Mouse (Mus musculus): ENCODE measurements at regions not wholly inside any gene's neighbourhood (a gene's known extent, or its start where the extent isn't known, plus 50 kb on each side); places are given as distances from the start of the nearest gene placed in this dataset.

DNA sequence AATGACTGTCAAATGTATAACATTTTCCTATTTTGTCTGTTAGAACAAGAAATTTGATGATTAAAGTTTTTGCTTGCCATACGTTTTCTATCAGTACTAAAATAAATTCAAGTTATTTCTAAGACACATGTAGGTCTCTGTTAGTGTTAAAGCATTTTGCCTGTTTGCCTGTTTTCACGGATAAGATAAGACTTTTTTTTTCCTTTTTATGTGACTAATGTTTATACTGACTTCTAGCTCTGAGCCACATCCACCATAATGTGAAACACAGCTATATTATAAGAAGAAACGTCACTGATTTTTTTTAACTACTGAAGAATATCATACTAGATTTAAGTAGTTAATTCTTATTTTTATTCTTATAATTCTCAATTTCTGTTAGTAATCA, 1012.6 kb downstream of the Cdh8 start:
- DNase-seq, result no peak

- peak; percentile 19 for DNase-seq
Measured at GRCm38 (mm10) chr8:98402852-98403644, 1013.2 kb downstream of the Cdh8 start.

- DNase-seq, result no peak
Measured at GRCm38 (mm10) chr8:98381815-98382214, 1034.5 kb downstream of the Cdh8 start.

GRCm38 (mm10) chr8:98380387-98380786, 1035.9 kb downstream of the Cdh8 start:
- no peak for DNase-seq

GRCm38 (mm10) chr8:98377743-98378142, 1038.5 kb downstream of the Cdh8 start:
- DNase-seq, result no peak

- no peak for DNase-seq
Measured at GRCm38 (mm10) chr8:98372711-98373420, 1043.4 kb downstream of the Cdh8 start.

- DNase-seq, result no peak
Measured at GRCm38 (mm10) chr8:98365378-98366095, 1050.7 kb downstream of the Cdh8 start.

GRCm38 (mm10) chr8:98337279-98337678, 1079.0 kb downstream of the Cdh8 start:
- DNase-seq, result no peak

DNA sequence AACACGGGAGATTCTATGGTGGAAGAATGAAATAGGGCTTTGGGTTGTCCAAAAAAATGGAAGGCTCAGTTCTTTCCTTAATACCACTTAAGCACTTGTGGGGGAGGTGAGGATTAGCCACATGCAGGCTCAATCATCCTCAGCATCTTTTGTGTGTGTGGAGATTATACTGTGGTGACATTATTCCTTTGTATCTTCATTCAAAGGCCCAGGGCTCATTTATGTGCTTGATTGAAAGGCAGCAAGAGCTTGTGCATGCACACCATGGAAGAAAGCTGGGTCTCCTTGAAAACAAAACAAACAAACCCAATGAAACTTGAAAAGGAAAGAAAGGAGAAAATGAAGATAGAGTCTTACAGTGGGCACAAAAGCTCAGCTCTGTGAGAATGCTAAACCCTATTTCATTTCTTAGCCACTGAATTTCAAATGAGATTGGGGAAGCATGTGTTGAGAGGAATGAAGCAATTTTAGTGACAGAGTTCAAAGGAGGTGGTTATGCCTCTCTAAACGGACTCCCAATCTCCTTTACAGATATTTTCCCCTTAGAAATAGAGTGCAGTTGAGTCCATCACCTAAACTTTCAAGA, 1106.8 kb downstream of the Cdh8 start:
- DNase-seq, result no peak

DNA sequence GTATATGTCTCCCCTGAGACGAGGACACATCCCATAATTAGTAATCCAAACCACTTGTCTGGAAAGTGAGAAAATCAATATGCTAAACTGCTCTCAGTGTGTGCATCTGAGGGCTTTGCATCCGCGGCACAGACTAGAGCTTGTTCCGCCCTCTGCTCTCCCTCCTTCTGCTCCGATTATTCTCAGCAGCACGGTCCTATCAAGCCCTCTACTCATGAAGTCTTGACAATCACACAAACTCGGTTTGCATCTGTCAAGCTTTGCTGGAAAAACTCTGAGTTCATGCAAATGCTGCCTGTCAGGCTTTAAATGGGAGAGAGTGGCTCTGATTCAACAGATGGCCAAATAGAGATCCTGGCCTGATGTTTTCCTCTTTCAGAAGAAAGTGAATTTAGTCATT, 1121.3 kb downstream of the Cdh8 start:
- DNase-seq, result no peak

DNA sequence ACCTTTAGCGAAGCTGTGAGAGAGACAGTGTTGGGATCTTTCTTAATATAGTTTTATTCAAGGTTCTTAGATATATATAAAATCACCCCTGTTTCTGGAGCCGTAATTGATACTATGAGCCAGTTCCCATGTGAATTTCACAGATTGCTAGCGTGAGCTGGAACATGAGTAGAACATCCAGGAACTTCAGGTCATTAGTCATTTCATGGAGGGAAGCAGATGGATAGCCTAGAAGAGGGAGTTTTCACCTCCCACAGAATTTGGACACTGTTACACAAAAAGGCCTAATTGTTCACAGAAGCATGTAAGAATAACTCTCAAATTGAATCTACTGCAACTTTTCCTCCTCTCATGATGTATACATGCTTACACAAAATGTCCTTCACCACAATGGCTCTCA, 1156.0 kb downstream of the Cdh8 start:
- no peak for DNase-seq

DNA sequence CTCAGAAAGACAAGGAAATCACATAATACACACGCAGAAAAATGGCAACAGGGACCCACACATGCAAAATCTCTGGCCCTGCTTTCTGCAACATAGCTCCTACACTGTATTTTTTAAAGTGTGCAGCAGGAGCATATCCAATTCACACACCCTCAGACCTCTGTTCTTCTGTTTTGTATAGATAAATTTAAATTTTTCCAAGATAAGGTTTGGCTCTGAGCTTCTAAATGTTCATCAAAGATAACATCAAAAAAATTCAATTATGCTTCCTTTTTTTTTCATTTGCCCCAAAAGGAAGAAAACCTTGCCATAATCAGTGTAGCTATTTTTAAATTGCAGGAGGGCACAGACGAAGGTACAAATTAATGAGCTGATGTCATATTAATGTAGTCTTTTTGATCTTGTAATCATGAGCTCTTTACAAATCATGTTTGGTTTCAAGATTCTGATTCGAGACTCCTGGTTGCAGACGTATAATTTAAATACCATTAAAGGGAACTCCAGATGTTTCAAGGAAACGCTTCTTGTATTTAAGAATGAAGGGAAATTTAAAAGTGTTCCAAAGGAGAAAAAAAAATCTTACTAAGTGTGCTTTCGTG, 1172.8 kb downstream of the Cdh8 start:
- no peak for DNase-seq

DNA sequence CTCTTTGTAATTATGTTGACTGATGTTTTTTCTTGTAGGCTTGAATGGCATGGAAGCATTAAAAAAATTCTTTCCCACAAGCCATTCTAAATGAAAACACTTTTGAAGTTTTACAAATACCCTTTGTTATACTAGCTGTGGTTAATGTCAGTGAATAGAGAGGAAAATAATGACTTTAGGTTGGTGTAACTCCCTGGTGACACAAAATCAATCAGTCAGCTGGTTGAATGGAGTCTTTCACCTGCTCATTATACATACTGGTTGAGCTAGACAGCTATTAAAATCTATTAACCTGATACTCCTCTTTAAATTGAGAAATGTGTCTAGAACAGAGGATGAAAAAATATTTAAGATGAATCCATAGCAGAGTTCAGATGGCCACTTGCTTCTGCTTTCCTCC, 1202.3 kb downstream of the Cdh8 start:
- DNase-seq, result no peak

All from adrenal gland, postnatal 10 days (tissue).